Mouse (Mus musculus) 3134 (cell line): ENCODE measurements around the gene Tmem82.
A peak's percentile ranks its signal among the peaks of the same experiment; 100 is the strongest.
"Not testable (repeated sequence)": the region's sequence is repeated elsewhere in the genome, so short reads cannot be mapped to it uniquely, and the experiment has no call there.

Source experiments
- DNase-seq: peaks from one replicate; pipeline ENCODE4 v3.0.0-alpha.2; 2011; ENCODE audit warnings: low spot score; ENCODE audit not compliant: insufficient read length; ENCODE audit errors: extremely low read depth

The Tmem82 gene

DNA sequence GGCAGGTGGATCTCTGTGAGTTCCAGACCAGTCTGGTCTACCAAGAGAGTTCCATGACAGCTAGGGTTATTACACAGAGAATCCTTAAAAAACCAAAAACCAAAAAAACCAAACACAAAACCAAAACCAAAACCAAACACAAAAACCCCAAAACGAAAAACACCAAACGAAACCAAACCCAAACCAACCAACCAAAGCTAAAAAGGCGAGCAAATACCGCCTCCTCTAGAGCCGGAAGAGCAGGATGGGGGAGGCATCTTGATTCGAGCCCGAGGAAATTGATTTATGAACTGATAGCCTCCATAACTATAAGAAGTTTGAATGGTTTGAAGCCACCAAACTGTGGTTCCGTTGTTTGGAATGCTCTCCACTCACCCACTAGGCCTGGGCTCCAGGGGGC is 34.5 kb downstream of the Tmem82 start:
- DNase-seq: no peak

GRCm38 (mm10) chr4:141581051-141581450 is 37.4 kb downstream of the Tmem82 start:
- DNase-seq: no peak

GRCm38 (mm10) chr4:141578833-141579232 is 39.6 kb downstream of the Tmem82 start:
- DNase-seq: no peak

- no peak for DNase-seq
These were observed 41.6 kb downstream of the Tmem82 start for GRCm38 (mm10) chr4:141576877-141577276.

- no peak for DNase-seq
These were observed 42.0 kb downstream of the Tmem82 start for GRCm38 (mm10) chr4:141576404-141576803.

GRCm38 (mm10) chr4:141574789-141575702 is 43.4 kb downstream of the Tmem82 start:
- DNase-seq: peak; percentile 76

- peak; percentile 75 for DNase-seq
These were observed 45.0 kb downstream of the Tmem82 start for GRCm38 (mm10) chr4:141573359-141573966.

- DNase-seq: peak; percentile 54
These were observed 45.6 kb downstream of the Tmem82 start for GRCm38 (mm10) chr4:141572668-141573358.

GRCm38 (mm10) chr4:141571934-141572333 is 46.5 kb downstream of the Tmem82 start:
- DNase-seq: peak; percentile 73

DNA sequence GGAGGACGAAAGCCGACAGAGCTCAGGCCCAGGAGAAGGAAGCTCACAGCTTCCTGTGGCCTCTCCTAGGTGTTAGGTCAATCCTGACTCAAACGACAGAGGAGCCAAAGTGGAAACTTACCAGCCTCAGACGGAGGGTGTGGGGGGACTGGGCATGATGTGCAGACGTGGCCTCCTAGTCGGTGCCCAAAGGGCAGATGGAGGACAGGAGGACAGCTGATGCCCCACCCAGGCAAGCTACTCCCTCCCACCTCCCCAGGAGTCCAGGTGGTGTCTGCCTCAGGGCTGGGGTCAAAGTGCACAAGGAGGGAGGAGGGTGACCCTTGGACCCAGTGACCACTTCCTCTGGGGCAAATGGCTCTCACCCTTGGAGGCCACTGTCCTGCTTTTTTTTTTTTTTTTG is 47.1 kb downstream of the Tmem82 start:
- peak; percentile 74 for DNase-seq

DNA sequence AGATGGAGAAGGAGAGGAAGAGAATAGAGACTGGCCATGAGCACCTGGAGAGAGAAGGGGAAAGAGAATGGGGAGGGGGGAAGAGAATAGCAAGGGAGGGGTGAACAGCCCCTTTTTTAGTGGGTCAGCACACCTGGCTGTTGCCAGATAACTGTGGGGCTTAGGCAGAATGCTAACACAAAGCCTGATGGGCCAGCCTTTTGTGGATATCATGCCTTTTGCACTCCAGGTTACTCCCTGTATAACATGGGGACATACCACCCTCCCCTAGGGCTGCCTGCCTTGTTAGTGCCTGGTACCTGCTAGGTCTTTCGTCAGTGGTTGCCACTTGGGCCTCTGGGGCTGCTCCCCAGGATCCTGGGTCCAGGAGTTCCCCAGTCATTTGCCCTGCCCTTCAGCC is 47.6 kb downstream of the Tmem82 start:
- no peak for DNase-seq

DNA sequence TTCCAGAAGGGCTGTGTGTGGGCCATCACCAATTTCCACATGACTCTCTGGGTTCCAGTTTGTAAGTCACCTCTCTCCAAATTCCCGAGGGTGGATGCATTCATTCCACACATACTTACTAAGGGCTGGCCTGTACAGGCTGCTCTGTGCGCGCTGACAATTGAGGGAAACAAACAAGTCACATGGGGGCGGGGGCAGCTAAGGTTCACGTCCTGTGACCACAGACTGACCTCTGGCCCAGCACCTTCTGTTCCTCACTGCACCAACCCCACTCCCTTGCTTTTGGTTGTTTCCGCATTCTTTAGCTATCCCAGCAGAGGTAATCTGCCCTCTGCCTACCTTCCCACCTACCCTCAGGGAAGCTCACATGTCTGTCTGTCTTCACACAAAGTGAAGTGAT is 48.4 kb downstream of the Tmem82 start:
- DNase-seq: peak; percentile 76

- peak; percentile 62 for DNase-seq
These were observed 49.5 kb downstream of the Tmem82 start for GRCm38 (mm10) chr4:141568966-141569365.

GRCm38 (mm10) chr4:141567174-141567573 is 51.3 kb downstream of the Tmem82 start:
- not testable (repeated sequence) for DNase-seq

- no peak for DNase-seq
These were observed 52.2 kb downstream of the Tmem82 start for GRCm38 (mm10) chr4:141566187-141566586.

- peak; percentile 69 for DNase-seq
These were observed 53.1 kb downstream of the Tmem82 start for GRCm38 (mm10) chr4:141565325-141565724.

- DNase-seq: no peak
These were observed 53.8 kb downstream of the Tmem82 start for GRCm38 (mm10) chr4:141564660-141565059.

- no peak for DNase-seq
These were observed 54.2 kb downstream of the Tmem82 start for GRCm38 (mm10) chr4:141564209-141564608.
